Mouse (Mus musculus) CH12.LX (cell line): ENCODE data around the gene Prim2.

Experiments used
- CTCF ChIP-seq, 2 experiments: IDR thresholded peaks in 1 of 2; conservative IDR thresholded peaks in 1 of 2; 2 replicates each; pipeline ENCODE4 v1.5.1; 2011 to 2012; ENCODE audit warnings: low read depth in 2 of 2, low read length in 2 of 2, improper control_type of control experiment in 1 of 2, inconsistent platforms in 1 of 2, mild to moderate bottlenecking in 1 of 2, moderate library complexity in 1 of 2
- EP300 ChIP-seq: IDR thresholded peaks from 2 replicates; pipeline ENCODE4 v1.6.1; 2011; ENCODE audit warnings: low read length, improper control_type of control experiment
- ETS1 ChIP-seq: conservative IDR thresholded peaks from 2 replicates; pipeline ENCODE4 v1.6.1; 2012; ENCODE audit warnings: low read depth, mild to moderate bottlenecking, inconsistent platforms, low read length, improper control_type of control experiment, moderate library complexity
- KAT2A ChIP-seq: IDR thresholded peaks from 2 replicates; pipeline ENCODE4 v1.6.1; 2012; ENCODE audit warnings: low read length, improper control_type of control experiment, inconsistent platforms; ENCODE audit not compliant: insufficient replicate concordance
- POLR2A ChIP-seq: IDR thresholded peaks from 2 replicates; pipeline ENCODE4 v1.6.1; 2011; ENCODE audit warnings: low read depth, mild to moderate bottlenecking, improper control_type of control experiment, low read length
- USF1 ChIP-seq: IDR thresholded peaks from 2 replicates; pipeline ENCODE4 v1.6.1; 2014; ENCODE audit warnings: low read depth, mild to moderate bottlenecking, inconsistent platforms, low read length, improper control_type of control experiment
- ZKSCAN1 ChIP-seq: IDR thresholded peaks from 2 replicates; pipeline ENCODE4 v1.6.1; 2012; ENCODE audit warnings: low read depth, inconsistent platforms, low read length, improper control_type of control experiment, borderline replicate concordance

- TF ChIP-seq POLR2A (no peak), CTCF (conservative IDR thresholded peaks at IDR 0.05 in 1 of 2, IDR thresholded peaks at IDR 0.05 in 1 of 2; ENCODE audit: low read depth in 2 of 2, low read length in 2 of 2) (no peak), KAT2A (no peak), USF1 (no peak), ZKSCAN1 (no peak), ETS1 (no peak), EP300 (no peak)
Observed at GRCm38 (mm10) chr1:33657574-33658149, 11.9 kb downstream of the Prim2 start.
